Mouse (Mus musculus) hematopoietic stem cell, adult 5-6 weeks (primary cell): ENCODE measurements around the gene Nxn. TPM values are rescaled to one million over a fixed set of nuclear protein-coding genes. Genes with fewer than 3 reads are reported as not detected.

Experiments used
- ATAC-seq, 2 experiments: fragments of 125-278 bp in 1 of 2; replicated peaks in 1 of 2; 2 replicates each; pipeline ENCODE4 v1.8.0; 2016 to 2017; ENCODE audit warnings: inconsistent platforms in 2 of 2, mild to moderate bottlenecking in 2 of 2, moderate number of reproducible peaks in 2 of 2, low read depth in 1 of 2, moderate TSS enrichment in 1 of 2; ENCODE audit not compliant: low FRiP score in 2 of 2, poor library complexity in 2 of 2, severe bottlenecking in 2 of 2, insufficient read depth in 1 of 2, low TSS enrichment in 1 of 2
- total RNA-seq: library from RNA; stranded (forward); fragments of 172-1452, 232-1000 nt; gene quantifications from 2 replicates; pipeline ENCODE4 v1.2.3, GENCODE M21; 2017

Gene Nxn
- total RNA-seq, 1 experiment from 2014 or later: 7.9 TPM

GRCm38 (mm10) chr11:76298457-76299000, 100.4 kb downstream of the Nxn start:
- no peak for ATAC-seq

DNA sequence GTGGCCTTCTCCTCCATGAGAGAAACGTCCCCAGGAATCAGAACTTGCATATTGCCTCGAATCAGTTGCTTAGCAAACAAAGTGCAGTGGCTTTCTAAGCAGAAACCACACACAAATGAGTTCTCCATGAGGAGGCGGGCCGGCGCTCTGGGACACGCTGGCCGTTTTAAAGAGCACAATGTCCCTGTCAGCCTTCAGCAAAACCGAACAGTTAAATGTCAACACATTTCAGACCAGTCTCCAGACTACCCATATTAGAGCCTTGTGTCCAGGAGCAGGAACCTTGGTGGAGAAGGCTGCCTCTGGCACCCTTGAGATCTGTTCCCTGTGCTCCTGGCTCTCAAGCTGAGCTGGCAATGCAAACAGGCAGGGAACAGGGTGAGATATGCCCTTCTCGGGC, 101.7 kb downstream of the Nxn start:
- no peak for ATAC-seq

- no peak for ATAC-seq
These were observed 104.1 kb downstream of the Nxn start for GRCm38 (mm10) chr11:76294836-76295235.

GRCm38 (mm10) chr11:76294078-76294477, 104.9 kb downstream of the Nxn start:
- no peak for ATAC-seq

- no peak for ATAC-seq
These were observed 106.1 kb downstream of the Nxn start for GRCm38 (mm10) chr11:76292831-76293230.

- no peak for ATAC-seq
These were observed 106.5 kb downstream of the Nxn start for GRCm38 (mm10) chr11:76292398-76292797.

GRCm38 (mm10) chr11:76291960-76292359, 107.0 kb downstream of the Nxn start:
- ATAC-seq: no peak

DNA sequence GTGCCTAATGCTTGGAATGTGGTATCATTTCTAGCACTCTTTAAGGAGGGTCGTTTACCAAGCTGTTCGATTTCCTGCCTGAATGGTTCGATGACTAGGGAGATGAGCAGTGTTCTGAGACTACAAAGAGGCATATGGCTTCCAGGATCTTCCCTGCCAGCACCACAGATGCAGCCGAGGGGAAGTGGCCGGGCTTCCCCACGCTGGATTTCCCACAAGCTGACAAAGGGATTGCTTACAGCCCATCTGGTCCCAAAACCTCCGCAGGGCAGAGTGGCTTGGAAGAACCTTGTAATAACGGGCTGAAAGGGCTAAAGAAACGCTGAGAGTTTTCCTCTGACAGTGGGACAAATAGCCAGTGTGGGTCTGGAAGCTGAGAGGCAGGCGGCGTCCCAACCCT, 108.6 kb downstream of the Nxn start:
- no peak for ATAC-seq

GRCm38 (mm10) chr11:76288645-76289044, 110.3 kb downstream of the Nxn start:
- no peak for ATAC-seq

DNA sequence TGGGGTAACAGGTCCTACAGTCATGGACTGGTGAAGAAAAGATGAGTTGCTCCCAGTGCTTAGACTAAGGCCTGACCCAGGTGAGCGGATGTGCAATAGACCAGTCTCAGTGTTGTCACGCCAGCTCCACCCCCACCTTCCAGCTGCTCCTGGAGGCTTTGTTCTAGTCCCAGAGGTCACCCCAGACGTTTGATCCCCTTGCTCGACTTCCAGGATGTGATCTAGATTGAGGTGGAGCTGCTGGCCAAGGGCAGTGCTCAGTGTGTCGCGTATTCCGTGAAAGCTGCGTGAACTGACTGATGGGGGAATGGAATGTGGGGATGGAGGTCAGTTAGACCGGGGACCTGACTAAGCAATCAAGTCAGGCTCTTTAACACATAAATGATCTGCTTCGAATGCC, 111.6 kb downstream of the Nxn start:
- no peak for ATAC-seq

DNA sequence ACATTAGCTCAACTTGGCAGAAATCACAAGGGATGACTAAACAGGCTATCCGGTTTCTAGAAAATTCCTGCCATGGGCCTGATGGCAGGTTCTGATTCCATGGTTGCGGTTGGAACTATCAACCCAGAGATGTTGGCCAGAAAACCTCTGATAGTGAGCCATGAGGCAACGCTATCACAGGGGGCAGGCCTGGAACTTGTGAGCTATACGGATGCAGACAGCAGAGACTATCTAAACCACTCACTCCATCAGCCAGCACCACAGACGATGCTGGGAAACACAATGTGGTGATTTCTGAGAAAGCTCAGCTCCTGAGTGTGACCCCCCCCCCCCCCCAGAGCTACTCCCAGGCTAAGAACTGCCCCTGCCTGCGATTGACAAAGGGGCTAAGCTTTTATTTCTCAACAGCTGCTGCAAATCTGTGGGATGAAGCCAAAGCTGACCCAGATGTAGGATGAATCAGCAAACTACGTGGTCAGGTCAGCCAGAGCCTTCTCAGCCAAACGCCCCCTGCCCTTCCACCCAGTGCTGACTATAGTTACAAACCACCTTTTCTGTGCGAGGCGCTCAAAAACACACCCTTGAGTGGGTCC, 112.3 kb downstream of the Nxn start:
- ATAC-seq: no peak

- peak in 1 of 2 experiments; percentile 38; a peak in 1 of 4 replicates for ATAC-seq
These were observed 113.4 kb downstream of the Nxn start for GRCm38 (mm10) chr11:76285431-76286075.

- ATAC-seq: no peak
These were observed 115.1 kb downstream of the Nxn start for GRCm38 (mm10) chr11:76283841-76284240.

DNA sequence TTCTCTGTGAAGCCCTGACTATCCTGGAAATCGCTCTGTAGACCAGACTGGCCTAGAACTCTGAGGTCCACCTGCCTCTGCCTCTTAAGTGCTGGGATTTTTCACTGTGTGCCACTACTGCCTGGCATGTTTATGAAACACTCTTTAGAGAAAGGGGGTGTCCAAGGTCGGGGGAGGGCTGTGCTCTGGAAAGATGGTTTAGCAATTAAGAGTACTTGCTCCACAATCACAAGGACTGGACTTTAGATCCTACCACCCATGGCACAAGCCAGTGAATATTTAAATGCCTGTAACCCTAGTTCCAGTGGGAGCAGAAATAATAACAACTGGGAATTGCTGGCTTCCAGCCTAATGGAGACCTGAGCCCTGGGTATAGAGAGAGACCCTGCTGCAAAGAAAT, 119.0 kb downstream of the Nxn start:
- ATAC-seq: no peak

DNA sequence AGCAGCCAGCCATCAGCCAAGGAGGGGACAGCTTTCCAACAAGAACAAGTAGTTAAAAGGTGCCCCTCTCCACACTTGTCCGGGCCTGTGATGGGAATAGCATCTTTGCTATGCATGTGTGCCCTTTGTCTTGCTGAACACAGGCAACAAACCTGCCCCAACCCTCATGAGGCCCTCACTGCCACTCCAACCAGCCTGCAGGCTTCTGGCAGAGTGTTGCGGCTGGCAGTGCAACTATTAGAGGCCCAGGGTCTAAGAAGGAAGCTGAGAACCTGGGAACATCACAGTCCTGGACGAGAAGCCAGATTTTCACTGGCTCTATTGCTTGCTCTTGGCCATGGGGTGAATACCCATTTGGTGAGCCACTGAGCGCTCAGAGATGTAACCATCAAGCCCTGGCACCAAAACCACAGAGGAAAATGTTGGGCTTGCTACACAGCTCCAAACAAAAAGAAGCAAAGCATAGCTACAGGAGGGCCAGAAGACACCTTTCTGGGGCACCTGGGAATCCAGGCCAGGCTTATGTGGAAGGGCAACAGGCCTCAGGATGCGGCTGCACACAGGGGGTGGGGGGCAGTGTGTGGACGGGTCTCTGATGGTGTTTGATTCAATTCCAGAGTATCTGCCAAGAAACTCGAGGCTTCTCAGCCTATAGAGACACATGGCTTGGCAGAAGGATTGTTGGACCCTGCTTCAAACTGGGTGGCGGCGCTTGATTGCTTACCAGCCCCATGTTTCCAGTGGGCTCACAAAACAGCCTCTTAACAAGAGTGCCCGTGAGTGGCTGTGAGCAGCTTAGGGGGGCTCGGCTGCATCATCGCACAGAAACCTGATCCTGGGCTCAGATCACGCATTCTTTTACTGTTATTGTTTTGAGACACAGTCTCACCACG, 119.7 kb downstream of the Nxn start:
- ATAC-seq: no peak

DNA sequence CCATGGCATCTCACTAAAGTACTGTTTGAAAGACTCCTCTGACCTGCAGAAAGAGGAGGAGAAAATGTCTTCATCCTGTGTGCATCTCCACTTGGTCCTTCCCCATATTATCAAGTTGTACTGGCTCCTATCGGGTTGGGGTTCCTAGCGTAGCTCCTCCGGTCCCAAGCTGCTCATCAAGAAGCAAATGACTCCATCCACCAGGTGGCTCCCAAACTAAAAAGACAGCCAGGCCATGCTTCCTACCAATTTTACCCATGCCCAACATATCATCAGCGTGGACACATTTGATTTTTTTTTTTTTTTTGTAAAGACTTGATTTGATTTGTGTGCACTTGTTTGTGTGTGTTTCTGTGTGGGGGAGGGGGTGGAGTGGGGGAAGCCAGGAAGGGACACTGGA, 126.5 kb downstream of the Nxn start:
- ATAC-seq: no peak

GRCm38 (mm10) chr11:76268521-76269065, 130.3 kb downstream of the Nxn start:
- no peak for ATAC-seq

DNA sequence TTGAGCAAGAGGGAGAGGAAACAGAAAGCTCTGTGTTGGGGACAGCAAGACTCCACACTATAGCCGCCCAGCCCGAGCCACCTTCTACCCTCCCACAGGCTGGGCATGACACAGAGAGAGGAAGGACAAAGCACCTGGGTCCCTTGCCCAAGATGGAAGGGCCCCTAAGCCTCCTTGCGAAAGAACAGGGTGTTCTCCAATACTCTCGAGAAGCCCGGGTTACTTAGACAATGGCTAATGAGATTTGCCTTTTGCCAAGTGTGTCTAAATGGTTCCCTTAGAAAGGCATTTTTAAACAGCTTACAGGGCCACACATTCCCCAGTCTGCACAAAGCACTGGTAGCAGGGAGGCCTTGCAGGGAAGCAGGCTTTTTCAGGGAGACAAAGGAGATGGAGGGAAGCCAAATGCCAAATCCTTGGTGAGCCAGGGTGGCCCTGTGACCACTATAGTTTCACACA, 130.9 kb downstream of the Nxn start:
- peak in 1 of 2 experiments; percentile 46; a peak in 1 of 4 replicates for ATAC-seq
